Mouse (Mus musculus): ENCODE results near the gene Lrrc19.

Gene Lrrc19

GRCm38 (mm10) chr4:94591765-94592381, 58.1 kb downstream of the Lrrc19 start:
- DNase-seq (ENCODE audit: low read depth, low spot score), result no peak
